Comparison of ENCODE assay signal across 9 mouse cellular contexts in genomic region chr9:47439506-47439905, GRCm38 (mm10).
A peak's percentile ranks its signal among the peaks of the same experiment; 100 is the strongest.
DNase-seq lines count a peak whose midpoint lies in the region; ATAC-seq and TF ChIP-seq lines count a peak whose summit lies in the region.
"Had no signal": no experiment of that assay in that cellular context is flagged by ENCODE, and none has a peak within 500 bp of the region (broad histone marks: within the 10 kb centered on the region; RNA-seq: fewer than 3 reads in every experiment).

No protein-coding gene starts in this region.

- peaks cover 12% of the 10 kb centered on the region; the same call in 1 of the 2 replicates for H3K4me1 ChIP-seq in embryonic facial prominence, embryonic 14.5 days (ENCODE audit: control insufficient read depth, insufficient read depth, low read length)
- peaks cover 18% of the 10 kb centered on the region for H3K4me1 ChIP-seq in hindbrain, embryonic 15.5 days (replicated peaks)
- no peaks in the 10 kb centered on the region; the same call in 1 of the 2 replicates for H3K4me1 ChIP-seq in midbrain, postnatal 0 days (ENCODE audit: insufficient read depth, low read length)

- no peak for ATAC-seq in embryonic facial prominence, embryonic 14.5 days (ENCODE audit: low read depth)
- no peak for ATAC-seq in hindbrain, embryonic 15.5 days (ENCODE audit: low FRiP score, low read depth)
- ATAC-seq in midbrain, postnatal 0 days (ENCODE audit: low FRiP score) = no peak

- H3K4me2 ChIP-seq in embryonic facial prominence, embryonic 14.5 days (ENCODE audit: low read depth, low read length) = peak overlapping the region; percentile 40
- peak overlapping the region; percentile 49 for H3K4me2 ChIP-seq in hindbrain, embryonic 15.5 days
- H3K4me2 ChIP-seq in midbrain, postnatal 0 days (ENCODE audit: low read depth, low read length, poor library complexity, severe bottlenecking) = peak overlapping the region; percentile 43

- no peaks in the 10 kb centered on the region for H3K36me3 ChIP-seq in embryonic facial prominence, embryonic 14.5 days (ENCODE audit: control insufficient read depth, insufficient read depth, low read length)
- no peaks in the 10 kb centered on the region for H3K36me3 ChIP-seq in hindbrain, embryonic 15.5 days
- H3K36me3 ChIP-seq in midbrain, postnatal 0 days (ENCODE audit: insufficient read depth, low read length) = no peaks in the 10 kb centered on the region

- H3K9me3 ChIP-seq in embryonic facial prominence, embryonic 14.5 days (ENCODE audit: control insufficient read depth, low read length) = no peaks in the 10 kb centered on the region
- no peaks in the 10 kb centered on the region for H3K9me3 ChIP-seq in hindbrain, embryonic 15.5 days
- H3K9me3 ChIP-seq in midbrain, postnatal 0 days (ENCODE audit: low read length) = no peaks in the 10 kb centered on the region

- no peak for TF ChIP-seq CTCF in midbrain, postnatal 0 days (IDR thresholded peaks at IDR 0.05)

- WGBS in embryonic facial prominence, embryonic 14.5 days = 23% methylated on average over 11 of the region's 11 CpGs
- 28% methylated on average over 11 of the region's 11 CpGs for WGBS in hindbrain, embryonic 15.5 days
- WGBS in midbrain, postnatal 0 days = 20% methylated on average over 11 of the region's 11 CpGs

- H3K27me3 ChIP-seq in embryonic facial prominence, embryonic 14.5 days (replicated peaks; ENCODE audit: control insufficient read depth, insufficient read depth, low read length) = 0 out of 2 replicates have a peak, but pooled peaks cover 10% of the 10 kb centered on the region
- no peaks in the 10 kb centered on the region for H3K27me3 ChIP-seq in hindbrain, embryonic 15.5 days
- H3K27me3 ChIP-seq in midbrain, postnatal 0 days (ENCODE audit: insufficient read depth, low read length) = no peaks in the 10 kb centered on the region

- H3K9ac ChIP-seq in embryonic facial prominence, embryonic 14.5 days (ENCODE audit: low read depth, low read length) = 0 out of 2 replicates have a peak overlapping the region, but pooled peaks have one; percentile 19
- no peak overlapping the region for H3K9ac ChIP-seq in hindbrain, embryonic 15.5 days
- H3K9ac ChIP-seq in midbrain, postnatal 0 days (replicated peaks; ENCODE audit: low read length, poor library complexity, severe bottlenecking) = no peak overlapping the region

- peak overlapping the region; percentile 14 for H3K4me3 ChIP-seq in embryonic facial prominence, embryonic 14.5 days (ENCODE audit: low read depth, low read length)
- peak overlapping the region; percentile 21 for H3K4me3 ChIP-seq in hindbrain, embryonic 15.5 days
- H3K4me3 ChIP-seq in midbrain, postnatal 0 days (ENCODE audit: low read depth, low read length) = peak overlapping the region; percentile 10; the same call in 1 of the 2 replicates

- DNase-seq in kidney, postnatal 10 days = peak; percentile 15
- no peak for DNase-seq in kidney, adult 11 months
- no peak for DNase-seq in embryonic facial prominence, embryonic 14.5 days (ENCODE audit: low spot score)
- peak; percentile 7 for DNase-seq in midbrain, postnatal 0 days (ENCODE audit: low spot score)
- DNase-seq in left cerebral cortex, adult 8-10 months (ENCODE audit: low spot score in 2 of 2) = no peak
- DNase-seq in c-Kit-positive CD71-positive TER-119-positive erythroid progenitor cells, embryonic 14.5 days (ENCODE audit: low spot score) = no peak
- DNase-seq in thymus, postnatal 25 days = no peak

- H3K27ac ChIP-seq in embryonic facial prominence, embryonic 14.5 days (replicated peaks; ENCODE audit: low read depth, low read length) = no peak overlapping the region
- no peak overlapping the region for H3K27ac ChIP-seq in hindbrain, embryonic 15.5 days (replicated peaks)
- H3K27ac ChIP-seq in midbrain, postnatal 0 days (ENCODE audit: low read depth, low read length) = 0 out of 2 replicates have a peak overlapping the region, but pooled peaks have one; percentile 3
- H3K27ac ChIP-seq: macrophage had no signal

Comparison
In these comparisons a context has a peak if more than half of its experiments do, and no peak if none do; other contexts are left out.
1. DNase-seq: peak in kidney, postnatal 10 days (single experiment) and midbrain, postnatal 0 days (single experiment); none in kidney, adult 11 months (single experiment), embryonic facial prominence, embryonic 14.5 days (single experiment), left cerebral cortex, adult 8-10 months (0 of 2), c-Kit-positive CD71-positive TER-119-positive erythroid progenitor cells, embryonic 14.5 days (single experiment) and thymus, postnatal 25 days (single experiment).
2. Peak in every context shown above with its lines, with median percentiles within 50 percentile points of each other: H3K4me2 ChIP-seq and H3K4me3 ChIP-seq.